Mouse (Mus musculus) testis, adult 2 months (tissue): ENCODE data around the gene Map2k1.

Experiments
- CTCF ChIP-seq: fragments of 200-500 bp; IDR thresholded peaks from 2 replicates; pipeline ENCODE4 v1.5.1; 2012; ENCODE audit warnings: low read depth, mild to moderate bottlenecking, inconsistent platforms, low read length, moderate library complexity; ENCODE audit not compliant: control insufficient read depth, insufficient read depth, insufficient replicate concordance
- POLR2A ChIP-seq: fragments of 200-500 bp; IDR thresholded peaks from 2 replicates; pipeline ENCODE4 v1.6.1; 2012; ENCODE audit warnings: low read depth, mild to moderate bottlenecking, inconsistent platforms, low read length, moderate library complexity; ENCODE audit not compliant: control insufficient read depth

DNA sequence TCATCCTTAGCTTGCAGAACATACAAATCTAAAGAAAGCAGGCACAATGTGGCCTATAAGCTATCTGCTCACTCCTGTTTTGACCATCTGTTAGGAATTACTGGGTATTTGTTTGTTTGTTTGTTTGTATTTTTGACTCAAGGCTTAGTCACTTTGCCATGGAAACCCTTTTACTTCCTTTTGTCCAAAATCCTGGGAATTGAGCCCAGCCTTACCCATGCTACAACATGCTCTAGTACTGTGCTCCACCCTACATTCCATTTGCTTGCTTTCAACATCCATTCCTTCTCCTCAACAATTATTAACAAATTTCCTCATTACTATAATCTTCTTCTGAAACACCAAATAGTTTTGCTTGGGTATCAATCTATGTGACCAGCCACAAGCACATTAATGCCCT lies 50.6 kb downstream of the Map2k1 start:
- TF ChIP-seq CTCF (no peak), POLR2A (no peak)
